Mouse (Mus musculus) heart, embryonic 16.5 days (tissue): ENCODE data around the gene Yap1. TPM values are rescaled to one million over a fixed set of nuclear protein-coding genes. Genes with fewer than 3 reads are reported as not detected.
A peak's percentile ranks its signal among the peaks of the same experiment; 100 is the strongest.

Experiments used
- ATAC-seq: fragments of 200-750 bp; cut with Nextera tagmentation; replicated peaks from 2 replicates; pipeline ENCODE4 v1.8.0; 2017; ENCODE audit warnings: moderate number of reproducible peaks; ENCODE audit not compliant: insufficient read depth, low FRiP score; ENCODE audit errors: extremely low read depth
- H3K27ac ChIP-seq: fragments of 300-500 bp; sonication (generic); 2 replicates; pipeline ENCODE4 v1.5.1; 2014; ENCODE audit warnings: mild to moderate bottlenecking, low read length, control low read depth, moderate library complexity
- H3K27me3 ChIP-seq: fragments of 300-500 bp; sonication (generic); 2 replicates; pipeline ENCODE4 v1.6.1; 2014; ENCODE audit warnings: low read length, mixed read lengths; ENCODE audit not compliant: control insufficient read depth, insufficient read depth
- H3K36me3 ChIP-seq: fragments of 300-500 bp; sonication (generic); 2 replicates; pipeline ENCODE4 v1.6.1; 2014; ENCODE audit not compliant: control insufficient read depth, insufficient read depth
- H3K4me1 ChIP-seq: fragments of 300-500 bp; sonication (generic); 2 replicates; pipeline ENCODE4 v1.6.1; 2014; ENCODE audit warnings: low read length, mixed read lengths; ENCODE audit not compliant: control insufficient read depth, insufficient read depth
- H3K4me2 ChIP-seq: fragments of 300-500 bp; sonication (generic); 2 replicates; pipeline ENCODE4 v1.6.1; 2014; ENCODE audit warnings: low read depth, mild to moderate bottlenecking, control low read depth, low read length
- H3K4me3 ChIP-seq: fragments of 300-500 bp; sonication (generic); 2 replicates; pipeline ENCODE4 v1.5.1; 2014; ENCODE audit warnings: mild to moderate bottlenecking, control low read depth, low read length
- H3K9ac ChIP-seq: fragments of 300-500 bp; sonication (generic); 2 replicates; pipeline ENCODE4 v1.6.1; 2014; ENCODE audit warnings: low read length, control low read depth
- H3K9me3 ChIP-seq: fragments of 300-500 bp; sonication (generic); replicated peaks from 2 replicates; pipeline ENCODE4 v1.6.1; 2016; ENCODE audit warnings: low read length; ENCODE audit not compliant: control insufficient read depth
- WGBS: fragments of 180-500 bp; shearing (Covaris S2); extraction: QIAGEN DNeasy Blood & Tissue Kit; methylation state at CpG from one replicate; pipeline ENCODE4 v1.1.7; 2014; 5-methylcytosine and 5-hydroxymethylcytosine counted together
- polyA plus RNA-seq: library from polyadenylated mRNA; unstranded; fragments of >200 nt; fragmentation: Nextera tagmentation; extraction: Ambion mirVana; gene quantifications from 2 replicates; pipeline ENCODE4 v1.2.1, GENCODE M21; 2015

The Yap1 gene
- polyA plus RNA-seq, 1 experiment from 2014 or later = 21.6 TPM

GRCm38 (mm10) chr9:8003301-8004271 lies 810 bp downstream of the Yap1 start:
- under 1% methylated on average over 80 of the region's 82 CpGs for WGBS
- Histone ChIP-seq H3K9me3 (no peaks in the 10 kb centered on the region), H3K4me2 (peak overlapping the region; percentile 93), H3K27ac (peak overlapping the region; percentile 97), H3K27me3 (no peaks in the 10 kb centered on the region), H3K9ac (peak overlapping the region; percentile 89), H3K36me3 (peaks cover 15% of the 10 kb centered on the region), H3K4me1 (peaks cover 16% of the 10 kb centered on the region), H3K4me3 (peak overlapping the region; percentile 90)
- ATAC-seq = peak; percentile 42

DNA sequence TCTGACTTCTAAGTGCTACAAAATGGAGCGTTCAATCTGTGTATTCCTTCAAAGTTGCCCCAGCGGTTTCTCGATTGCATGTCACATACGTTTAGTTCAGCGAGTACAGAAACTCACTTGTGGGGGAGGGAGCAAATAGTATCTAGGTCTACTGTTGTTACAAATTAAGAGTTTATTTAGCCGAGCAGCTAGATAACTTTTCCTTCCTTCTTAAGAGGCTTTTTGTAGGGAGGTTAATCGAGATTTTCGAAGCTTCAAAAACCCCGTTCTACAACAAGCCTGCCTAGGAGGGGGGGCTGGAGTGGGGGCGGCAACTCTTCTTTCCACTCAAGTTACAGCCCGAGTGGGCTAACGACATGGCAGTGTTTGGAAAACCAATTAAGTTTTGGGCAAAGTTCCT lies 1.6 kb downstream of the Yap1 start:
- Histone ChIP-seq H3K27ac (peak overlapping the region; percentile 97), H3K9ac (peak overlapping the region; percentile 89), H3K4me2 (peak overlapping the region; percentile 93), H3K36me3 (peaks cover 18% of the 10 kb centered on the region), H3K27me3 (no peaks in the 10 kb centered on the region), H3K4me1 (peaks cover 16% of the 10 kb centered on the region), H3K9me3 (no peaks in the 10 kb centered on the region), H3K4me3 (peak overlapping the region; percentile 90)
- WGBS = 2% methylated on average over 12 of the region's 12 CpGs
- no peak for ATAC-seq

DNA sequence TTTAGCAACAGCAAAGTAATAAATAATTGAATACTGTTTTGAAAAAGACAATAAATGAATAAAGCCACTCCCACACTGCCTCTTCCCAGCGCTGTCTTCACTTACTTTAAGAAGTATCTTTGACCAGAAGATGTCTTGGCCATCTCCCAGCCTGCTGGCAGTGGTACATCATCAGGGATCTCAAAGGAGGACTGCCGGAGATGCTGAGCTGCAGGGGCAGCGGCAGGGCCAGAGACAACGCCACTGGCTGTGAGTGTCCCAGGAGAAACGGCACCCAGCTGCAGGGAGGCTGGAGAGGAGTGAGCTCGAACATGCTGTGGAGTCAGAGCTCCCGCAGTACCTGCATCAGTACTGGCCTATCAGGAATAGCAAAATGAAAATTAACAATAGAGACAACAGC lies 3.0 kb downstream of the Yap1 start:
- Histone ChIP-seq H3K9me3 (no peaks in the 10 kb centered on the region), H3K4me1 (peaks cover 16% of the 10 kb centered on the region), H3K4me3 (no peak overlapping the region), H3K27me3 (no peaks in the 10 kb centered on the region), H3K9ac (0 out of 2 replicates have a peak overlapping the region, but pooled peaks have one; percentile 3), H3K27ac (no peak overlapping the region), H3K4me2 (peak overlapping the region; percentile 20; the same call in 1 of the 2 replicates), H3K36me3 (peaks cover 18% of the 10 kb centered on the region)
- ATAC-seq = no peak
- WGBS = 45% methylated on average over 7 of the region's 7 CpGs

DNA sequence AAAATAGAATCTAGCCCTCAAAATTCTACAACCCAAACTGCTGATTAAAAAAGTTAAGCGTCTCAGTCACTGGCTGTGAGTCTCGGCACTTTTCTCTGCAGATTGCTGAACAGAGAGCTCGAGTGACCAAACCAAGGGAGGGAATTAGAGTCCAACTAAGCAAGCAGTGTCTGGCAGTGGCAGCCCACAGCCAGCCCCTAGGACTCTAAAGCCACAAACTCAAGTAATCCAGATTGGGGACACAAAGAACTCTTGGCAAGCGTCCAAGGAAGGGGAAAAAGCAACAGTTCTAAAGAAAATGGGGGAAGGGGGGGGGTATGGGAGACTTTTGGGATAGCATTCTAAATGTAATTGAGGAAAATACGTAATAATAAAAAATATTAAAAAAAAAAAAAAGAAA lies 10.1 kb downstream of the Yap1 start:
- WGBS = 52% methylated on average over 5 of the region's 5 CpGs
- Histone ChIP-seq H3K9me3 (no peaks in the 10 kb centered on the region), H3K4me1 (peaks cover 35% of the 10 kb centered on the region), H3K9ac (no peak overlapping the region), H3K4me3 (no peak overlapping the region), H3K27ac (no peak overlapping the region), H3K36me3 (peaks cover 11% of the 10 kb centered on the region; the same call in 1 of the 2 replicates), H3K4me2 (no peak overlapping the region), H3K27me3 (no peaks in the 10 kb centered on the region)
- no peak for ATAC-seq

GRCm38 (mm10) chr9:7992651-7993050 lies 11.7 kb downstream of the Yap1 start:
- peaks cover 39% of the 10 kb centered on the region for H3K4me1 ChIP-seq
- ATAC-seq = no peak
- H3K36me3 ChIP-seq = 0 out of 2 replicates have a peak, but pooled peaks cover 10% of the 10 kb centered on the region

GRCm38 (mm10) chr9:7990897-7991296 lies 13.5 kb downstream of the Yap1 start:
- H3K4me2 ChIP-seq = no peak overlapping the region
- H3K4me1 ChIP-seq = peaks cover 38% of the 10 kb centered on the region
- H3K9me3 ChIP-seq = no peaks in the 10 kb centered on the region
- peaks cover 14% of the 10 kb centered on the region; the same call in 1 of the 2 replicates for H3K36me3 ChIP-seq
- no peaks in the 10 kb centered on the region for H3K27me3 ChIP-seq
- H3K9ac ChIP-seq = no peak overlapping the region
- peak overlapping the region; percentile 1; the same call in 1 of the 2 replicates for H3K27ac ChIP-seq
- ATAC-seq = no peak
- 47% methylated on average over 4 of the region's 4 CpGs for WGBS
- no peak overlapping the region for H3K4me3 ChIP-seq

More at GRCm38 (mm10) chr9:7992651-7993050, 11.7 kb downstream of the Yap1 start:
- H3K9ac ChIP-seq = no peak overlapping the region
- no peak overlapping the region for H3K4me3 ChIP-seq
- H3K4me2 ChIP-seq = no peak overlapping the region
- WGBS = 35% methylated on average over 3 of the region's 3 CpGs
- H3K27me3 ChIP-seq = no peaks in the 10 kb centered on the region
- no peaks in the 10 kb centered on the region for H3K9me3 ChIP-seq
- peak overlapping the region; percentile 50 for H3K27ac ChIP-seq

GRCm38 (mm10) chr9:7987119-7987518 lies 17.3 kb downstream of the Yap1 start:
- ATAC-seq = no peak
- no peaks in the 10 kb centered on the region for H3K27me3 ChIP-seq
- no peak overlapping the region for H3K4me2 ChIP-seq
- H3K9ac ChIP-seq = no peak overlapping the region
- peaks cover 36% of the 10 kb centered on the region for H3K4me1 ChIP-seq
- no peak overlapping the region for H3K4me3 ChIP-seq
- H3K9me3 ChIP-seq = no peaks in the 10 kb centered on the region
- WGBS = 80% methylated on average over 5 of the region's 5 CpGs
- peaks cover 11% of the 10 kb centered on the region; the same call in 1 of the 2 replicates for H3K36me3 ChIP-seq
- H3K27ac ChIP-seq = no peak overlapping the region

DNA sequence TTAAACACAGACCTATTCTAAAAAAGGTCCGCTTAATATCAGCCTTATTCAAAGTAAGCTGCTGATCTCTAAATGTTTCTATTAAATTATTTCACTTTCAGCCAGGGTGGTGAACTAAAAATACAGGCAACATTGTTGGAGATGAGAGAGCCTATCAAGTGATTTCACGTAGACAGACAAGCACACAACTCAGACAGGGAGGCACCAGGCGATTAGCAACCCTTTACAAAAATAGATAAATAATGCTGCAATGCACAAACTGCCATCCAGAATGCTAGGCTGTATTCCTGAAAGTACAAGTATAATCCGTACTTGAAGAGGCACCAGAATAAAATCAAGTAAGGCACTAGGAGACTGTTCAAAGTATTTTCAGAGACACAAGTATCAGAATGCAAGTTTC lies 20.1 kb downstream of the Yap1 start:
- Histone ChIP-seq H3K4me1 (peaks cover 43% of the 10 kb centered on the region), H3K9me3 (no peaks in the 10 kb centered on the region), H3K27ac (peak overlapping the region; percentile 66), H3K4me3 (no peak overlapping the region), H3K27me3 (no peaks in the 10 kb centered on the region), H3K4me2 (peak overlapping the region; percentile 10; the same call in 1 of the 2 replicates), H3K9ac (no peak overlapping the region), H3K36me3 (peaks cover 8% of the 10 kb centered on the region; the same call in 1 of the 2 replicates)
- ATAC-seq = peak; percentile 39; the same call in 1 of the 2 replicates
- WGBS = 37% methylated on average over 4 of the region's 4 CpGs

DNA sequence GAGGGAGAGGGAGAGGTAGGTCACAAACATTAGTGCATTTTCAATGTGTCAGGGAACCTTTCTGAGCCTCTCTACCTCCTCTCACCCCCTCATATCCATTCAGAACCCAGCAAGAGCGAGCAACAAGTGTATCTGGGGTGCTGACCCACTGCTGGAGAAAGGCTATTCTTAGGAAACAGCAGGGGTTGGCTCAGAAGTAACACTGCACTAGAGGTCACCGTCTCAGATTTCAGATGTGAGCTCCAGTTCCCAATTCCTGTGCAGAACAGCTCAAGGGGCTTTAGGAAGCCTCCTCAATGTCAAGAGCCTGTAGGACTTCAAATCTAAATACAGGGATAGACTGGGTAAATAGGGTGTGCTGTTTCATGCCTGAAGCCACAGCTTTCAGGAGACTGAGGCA lies 20.7 kb downstream of the Yap1 start:
- Histone ChIP-seq H3K9ac (peak overlapping the region; percentile 42), H3K4me2 (peak overlapping the region; percentile 11), H3K36me3 (peaks cover 8% of the 10 kb centered on the region; the same call in 1 of the 2 replicates), H3K27me3 (no peaks in the 10 kb centered on the region), H3K4me1 (peaks cover 41% of the 10 kb centered on the region), H3K4me3 (no peak overlapping the region), H3K9me3 (no peaks in the 10 kb centered on the region), H3K27ac (peak overlapping the region; percentile 77)
- ATAC-seq = peak; percentile 43; the same call in 1 of the 2 replicates
- WGBS = 18% methylated on average over 2 of the region's 2 CpGs
